Mouse (Mus musculus) CH12.LX (cell line): ENCODE measurements around the gene Thsd4.

Source experiments
- CTCF ChIP-seq, 2 experiments: IDR thresholded peaks in 1 of 2; conservative IDR thresholded peaks in 1 of 2; 2 replicates each; pipeline ENCODE4 v1.5.1; 2011 to 2012; ENCODE audit warnings: low read depth in 2 of 2, low read length in 2 of 2, improper control_type of control experiment in 1 of 2, inconsistent platforms in 1 of 2, mild to moderate bottlenecking in 1 of 2, moderate library complexity in 1 of 2
- POLR2AphosphoS2 ChIP-seq: IDR thresholded peaks from 2 replicates; pipeline ENCODE4 v1.6.1; 2011; ENCODE audit warnings: low read depth, low read length, improper control_type of control experiment
- USF1 ChIP-seq: IDR thresholded peaks from 2 replicates; pipeline ENCODE4 v1.6.1; 2014; ENCODE audit warnings: low read depth, mild to moderate bottlenecking, inconsistent platforms, low read length, improper control_type of control experiment
- ZC3H11A ChIP-seq: IDR thresholded peaks from 2 replicates; pipeline ENCODE4 v1.6.1; 2012; ENCODE audit warnings: low read depth, mild to moderate bottlenecking, inconsistent platforms, low read length, improper control_type of control experiment
- ZNF384 ChIP-seq: IDR thresholded peaks from 2 replicates; pipeline ENCODE4 v1.6.1; 2012; ENCODE audit warnings: low read depth, low read length, improper control_type of control experiment, inconsistent platforms

GRCm38 (mm10) chr9:59951001-59951750 is 570.7 kb downstream of the Thsd4 start:
- TF ChIP-seq POLR2AphosphoS2 (no peak), USF1 (no peak), ZC3H11A (no peak), CTCF (conservative IDR thresholded peaks at IDR 0.05 in 1 of 2, IDR thresholded peaks at IDR 0.05 in 1 of 2; ENCODE audit: low read depth in 2 of 2, low read length in 2 of 2) (no peak), ZNF384 (no peak)
